Mouse (Mus musculus) hindbrain, embryonic 15.5 days (tissue): ENCODE measurements around the gene Gja3. TPM values are rescaled to one million over a fixed set of nuclear protein-coding genes. Genes with fewer than 3 reads are reported as not detected.
A peak's percentile ranks its signal among the peaks of the same experiment; 100 is the strongest.

Source experiments
- ATAC-seq: fragments of 200-750 bp; cut with Nextera tagmentation; 2 replicates; pipeline ENCODE4 v1.8.0; 2017; ENCODE audit warnings: low read depth, moderate number of reproducible peaks, moderate TSS enrichment; ENCODE audit not compliant: low FRiP score
- H3K27ac ChIP-seq: fragments of 300-500 bp; sonication (generic); replicated peaks from 2 replicates; pipeline ENCODE4 v1.5.1; 2015; ENCODE audit warnings: mild to moderate bottlenecking, inconsistent platforms
- H3K27me3 ChIP-seq: fragments of 300-500 bp; sonication (generic); 2 replicates; pipeline ENCODE4 v1.6.1; 2015; ENCODE audit warnings: control low read depth, inconsistent platforms
- H3K36me3 ChIP-seq: fragments of 300-500 bp; sonication (generic); 2 replicates; pipeline ENCODE4 v1.6.1; 2015; ENCODE audit warnings: control low read depth, inconsistent platforms
- H3K4me1 ChIP-seq: fragments of 300-500 bp; sonication (generic); replicated peaks from 2 replicates; pipeline ENCODE4 v1.6.1; 2015; ENCODE audit warnings: control low read depth, inconsistent platforms
- H3K4me2 ChIP-seq: fragments of 300-500 bp; sonication (generic); 2 replicates; pipeline ENCODE4 v1.6.1; 2015; ENCODE audit warnings: moderate library complexity, mild to moderate bottlenecking, inconsistent platforms
- H3K4me3 ChIP-seq: fragments of 300-500 bp; sonication (generic); 2 replicates; pipeline ENCODE4 v1.5.1; 2015; ENCODE audit warnings: mild to moderate bottlenecking, inconsistent platforms
- H3K9ac ChIP-seq: fragments of 300-500 bp; sonication (generic); 2 replicates; pipeline ENCODE4 v1.6.1; 2015; ENCODE audit warnings: inconsistent platforms
- H3K9me3 ChIP-seq: fragments of 300-500 bp; sonication (generic); 2 replicates; pipeline ENCODE4 v1.6.1; 2016; ENCODE audit warnings: control low read depth, inconsistent platforms
- WGBS: fragments of 180-500 bp; shearing (Covaris S2); methylation state at CpG from one replicate; pipeline ENCODE4 v1.1.7; 2015; 5-methylcytosine and 5-hydroxymethylcytosine counted together
- polyA plus RNA-seq: library from polyadenylated mRNA; unstranded; fragments of >200 nt; fragmentation: Nextera tagmentation; extraction: Ambion mirVana; gene quantifications from 2 replicates; pipeline ENCODE4 v1.2.1, GENCODE M21; 2015

The Gja3 gene
- polyA plus RNA-seq: 0.21 and 0.90 TPM in 2 replicates

DNA sequence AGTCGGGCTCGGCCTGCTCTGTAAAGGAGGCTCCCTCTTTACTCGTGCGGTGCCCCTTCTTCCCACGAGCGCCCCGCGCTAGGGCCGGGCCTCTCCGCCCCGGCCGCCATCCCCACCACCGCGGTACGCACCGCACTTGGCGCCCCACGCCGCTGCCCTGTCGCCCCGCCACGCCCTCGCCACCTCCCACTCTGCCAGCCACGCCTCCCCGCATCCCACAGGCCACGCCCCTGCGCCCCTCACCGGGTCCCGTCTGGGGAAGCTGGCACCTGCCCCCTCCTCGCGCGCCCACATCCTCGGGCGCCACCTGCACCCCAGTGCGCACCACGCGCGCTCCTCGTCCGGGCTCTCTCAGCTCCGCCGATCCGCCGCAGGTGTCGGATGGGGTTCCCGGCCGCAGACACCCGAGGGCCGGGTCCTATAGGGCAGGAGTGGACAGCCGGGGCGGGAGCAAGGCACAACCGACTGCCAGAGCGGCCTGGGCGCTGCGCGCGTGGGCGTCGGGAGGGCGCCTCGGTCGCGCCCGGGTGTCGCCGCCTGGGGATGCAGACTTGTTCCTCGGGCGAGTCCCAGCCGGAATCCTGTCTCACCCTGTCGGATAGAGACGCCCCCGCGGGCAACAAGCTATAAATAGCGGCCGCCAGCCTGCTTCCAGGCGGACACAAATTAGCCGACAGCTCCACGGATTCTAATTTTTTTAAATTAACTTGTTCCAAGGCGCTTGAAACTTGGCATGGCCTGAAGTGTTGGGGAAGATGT is at the start of gene Gja3:
Gene Gja3 (minus strand): TSS at position 538 of the 759 bp plus-strand sequence.
- Histone ChIP-seq H3K9ac (0 out of 2 replicates have a peak within 1 kb of the TSS, but pooled peaks have one; percentile 23), H3K27me3 (peaks cover 42% of the 10 kb centered on the region), H3K4me2 (peak within 1 kb of the TSS; percentile 98), H3K36me3 (no peaks in the 10 kb centered on the region), H3K9me3 (no peaks in the 10 kb centered on the region), H3K27ac (no peak within 1 kb of the TSS), H3K4me1 (peaks cover 13% of the 10 kb centered on the region), H3K4me3 (peak within 1 kb of the TSS; percentile 57)
- under 1% methylated on average over 69 of the region's 79 CpGs for WGBS
- ATAC-seq: peak; percentile 63; the same call in 1 of the 2 replicates

DNA sequence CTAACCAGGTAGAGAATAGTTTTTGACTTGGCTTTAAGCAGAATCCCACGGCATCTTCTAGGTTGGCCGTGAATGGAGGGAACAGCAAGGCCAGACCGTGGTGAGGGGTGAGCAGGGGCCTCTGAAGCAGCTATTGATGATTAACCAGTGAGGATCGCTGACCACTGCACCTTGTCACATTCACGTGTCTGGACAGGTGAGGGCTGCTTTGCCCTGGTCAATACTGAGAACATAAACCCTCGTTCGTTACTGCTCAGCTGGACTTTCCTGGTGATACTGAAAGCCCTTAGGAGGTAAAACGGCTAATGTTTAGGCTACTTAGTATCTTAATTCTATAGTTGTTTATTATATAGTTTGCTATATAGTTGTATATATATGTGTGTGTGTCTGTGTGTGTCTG is 49.2 kb upstream of the Gja3 start:
- no peak overlapping the region for H3K4me3 ChIP-seq
- no peak overlapping the region for H3K9ac ChIP-seq
- peaks cover 17% of the 10 kb centered on the region for H3K4me1 ChIP-seq
- no peak overlapping the region for H3K27ac ChIP-seq
- H3K27me3 ChIP-seq: peaks cover 62% of the 10 kb centered on the region
- no peak overlapping the region for H3K4me2 ChIP-seq
- H3K9me3 ChIP-seq: no peaks in the 10 kb centered on the region
- H3K36me3 ChIP-seq: no peaks in the 10 kb centered on the region
- no peak for ATAC-seq
- WGBS: 78% methylated on average over 8 of the region's 8 CpGs

DNA sequence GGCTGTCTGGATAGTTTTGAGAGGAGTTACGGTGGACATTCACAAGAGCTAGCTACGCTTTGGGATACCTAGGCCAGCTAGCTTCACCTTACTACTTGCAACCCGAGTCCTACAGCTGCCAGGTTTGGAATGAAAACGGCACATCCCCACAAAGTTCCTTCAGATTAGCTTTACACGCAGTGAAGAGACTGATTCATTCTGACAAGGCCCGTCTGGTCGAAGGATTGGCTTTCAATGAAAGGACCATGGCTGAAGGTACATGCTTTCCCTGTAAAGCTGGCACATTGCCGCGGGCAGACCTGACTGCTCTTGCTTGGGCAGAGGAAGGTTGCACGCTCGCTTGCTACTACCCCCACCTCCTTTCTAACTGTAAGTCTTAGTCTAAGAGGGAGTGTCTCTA is 47.8 kb upstream of the Gja3 start:
- H3K27me3 ChIP-seq: peaks cover 68% of the 10 kb centered on the region
- no peak overlapping the region for H3K4me3 ChIP-seq
- no peaks in the 10 kb centered on the region for H3K36me3 ChIP-seq
- H3K4me2 ChIP-seq: peak overlapping the region; percentile 100; the same call in 1 of the 2 replicates
- no peaks in the 10 kb centered on the region for H3K9me3 ChIP-seq
- WGBS: 46% methylated on average over 11 of the region's 11 CpGs
- peaks cover 17% of the 10 kb centered on the region for H3K4me1 ChIP-seq
- ATAC-seq: no peak
- no peak overlapping the region for H3K27ac ChIP-seq
- no peak overlapping the region for H3K9ac ChIP-seq

DNA sequence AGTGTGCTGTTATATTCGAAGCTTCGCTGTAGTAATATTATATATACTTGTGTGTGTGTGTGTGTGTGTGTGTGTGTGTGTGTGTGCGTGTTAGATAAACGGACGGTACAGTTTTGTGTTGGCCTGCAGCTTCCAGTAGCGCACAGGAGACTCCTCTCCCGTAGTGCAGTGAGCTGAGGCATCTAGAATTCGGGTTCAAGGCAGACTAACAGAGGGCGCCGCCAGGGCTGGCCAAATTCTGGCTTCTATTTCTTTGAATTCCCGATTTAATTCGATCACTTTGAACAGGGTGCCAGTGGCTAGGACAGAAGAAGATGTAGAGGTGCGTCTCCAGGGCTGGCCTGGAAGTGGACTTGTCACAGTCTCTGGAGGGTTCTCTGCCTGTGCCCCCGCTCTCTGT is 47.2 kb upstream of the Gja3 start:
- H3K27me3 ChIP-seq: peaks cover 68% of the 10 kb centered on the region
- H3K9me3 ChIP-seq: no peaks in the 10 kb centered on the region
- no peaks in the 10 kb centered on the region for H3K36me3 ChIP-seq
- ATAC-seq: no peak
- H3K4me3 ChIP-seq: peak overlapping the region; percentile 61; the same call in 1 of the 2 replicates
- H3K4me2 ChIP-seq: peak overlapping the region; percentile 100
- H3K9ac ChIP-seq: no peak overlapping the region
- no peak overlapping the region for H3K27ac ChIP-seq
- 8% methylated on average over 14 of the region's 14 CpGs for WGBS
- peaks cover 17% of the 10 kb centered on the region for H3K4me1 ChIP-seq

DNA sequence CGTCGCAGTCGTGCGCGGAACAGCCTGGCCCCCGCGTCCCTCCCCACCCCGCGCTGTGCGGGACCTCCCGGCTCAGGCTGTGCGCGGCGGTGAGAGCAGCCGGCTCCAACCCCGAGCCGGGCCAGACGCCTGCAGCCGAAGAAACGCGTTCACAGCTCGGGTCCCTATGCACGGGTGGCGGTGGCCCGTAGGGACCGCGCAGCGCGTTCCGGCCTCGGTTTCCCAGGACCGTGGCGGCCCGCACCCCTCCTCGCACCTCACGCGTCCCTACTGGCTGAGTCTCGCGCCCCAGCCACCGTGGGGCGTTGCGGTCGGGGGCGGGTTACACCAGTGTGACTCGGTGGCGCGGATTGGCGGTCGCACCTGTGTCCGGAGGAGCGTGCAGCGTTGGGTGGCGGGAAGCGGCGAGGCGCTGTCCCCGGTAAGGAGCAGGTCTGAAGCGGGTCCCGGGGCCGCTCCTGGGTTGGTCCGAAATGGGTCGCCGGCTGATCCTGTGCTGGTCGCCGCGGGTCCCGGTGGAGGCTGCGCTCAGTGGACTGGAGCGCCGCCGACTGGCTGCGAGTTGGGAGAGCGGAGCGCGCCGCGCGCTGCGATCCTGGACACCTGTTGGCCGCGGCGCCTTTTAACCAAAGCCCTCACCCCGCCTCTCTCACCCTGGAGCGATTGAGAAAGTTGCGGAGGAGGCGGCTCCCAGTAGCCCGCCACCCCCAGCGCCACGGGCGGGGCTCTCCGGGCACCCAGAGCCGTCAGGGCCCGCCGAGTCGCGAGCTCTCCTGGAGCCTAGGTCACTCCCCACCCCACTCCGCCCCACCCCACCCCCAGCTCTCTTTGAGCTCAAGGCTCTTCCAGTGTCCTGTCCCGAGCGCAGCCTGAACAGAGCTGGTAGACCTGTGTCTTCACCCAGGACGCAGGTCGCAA is 46.5 kb upstream of the Gja3 start, which contains the start of gene Gjb2:
Gene Gjb2 (minus strand): TSS at position 597 of the 918 bp plus-strand sequence.
- Histone ChIP-seq H3K4me3 (peak within 1 kb of the TSS; percentile 61), H3K9me3 (no peaks in the 10 kb centered on the region), H3K4me2 (peak within 1 kb of the TSS; percentile 100), H3K27me3 (peaks cover 68% of the 10 kb centered on the region), H3K36me3 (no peaks in the 10 kb centered on the region), H3K9ac (peak within 1 kb of the TSS; percentile 50), H3K27ac (no peak within 1 kb of the TSS), H3K4me1 (peaks cover 17% of the 10 kb centered on the region)
- under 1% methylated on average over 96 of the region's 101 CpGs for WGBS
- ATAC-seq: peak; percentile 79

DNA sequence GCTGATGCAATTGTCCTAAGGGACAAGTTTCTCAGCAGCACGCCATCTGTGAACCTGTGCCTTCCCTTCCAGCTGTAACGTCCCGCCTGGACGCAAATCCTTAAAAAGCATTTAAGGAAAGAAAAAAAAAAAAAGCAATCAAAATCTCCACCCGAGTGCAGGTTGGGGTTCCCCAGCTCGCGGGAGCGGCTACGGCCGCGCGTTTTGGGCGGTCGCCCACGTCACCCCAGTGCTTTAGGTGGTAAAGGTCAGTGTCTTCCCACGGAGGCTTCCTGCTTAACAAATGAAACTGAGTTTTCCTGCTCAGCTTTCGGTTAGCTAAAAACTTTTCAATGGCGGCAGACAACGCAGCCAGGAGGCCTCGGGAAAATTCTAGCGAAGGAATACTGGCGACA is 45.8 kb upstream of the Gja3 start:
- Histone ChIP-seq H3K9ac (peak overlapping the region; percentile 50), H3K27ac (no peak overlapping the region), H3K4me2 (peak overlapping the region; percentile 100), H3K27me3 (peaks cover 68% of the 10 kb centered on the region), H3K9me3 (no peaks in the 10 kb centered on the region), H3K4me3 (peak overlapping the region; percentile 61), H3K4me1 (peaks cover 17% of the 10 kb centered on the region), H3K36me3 (no peaks in the 10 kb centered on the region)
- no peak for ATAC-seq
- WGBS: 3% methylated on average over 22 of the region's 22 CpGs

DNA sequence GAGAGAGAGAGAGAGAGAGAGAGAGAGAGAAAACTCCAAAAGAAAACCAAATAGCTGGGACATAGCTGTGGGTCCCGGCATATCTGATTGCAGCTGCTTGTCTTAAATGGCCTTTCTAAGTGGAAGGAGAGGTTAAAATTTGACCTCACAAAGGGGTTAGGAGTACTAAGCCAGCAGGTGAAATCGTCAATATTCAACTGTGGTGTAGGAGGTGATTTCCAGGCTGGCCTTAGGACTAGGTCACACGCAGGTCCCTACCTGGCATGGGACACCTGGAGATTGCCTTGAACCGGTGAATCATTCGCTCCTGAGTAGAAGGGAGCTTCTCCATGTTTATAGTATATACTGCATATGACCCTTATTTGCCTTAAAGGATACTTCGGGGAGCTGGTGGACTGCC is 45.2 kb upstream of the Gja3 start:
- H3K27ac ChIP-seq: no peak overlapping the region
- H3K9me3 ChIP-seq: no peaks in the 10 kb centered on the region
- ATAC-seq: no peak
- 56% methylated on average over 6 of the region's 6 CpGs for WGBS
- no peak overlapping the region for H3K9ac ChIP-seq
- H3K4me3 ChIP-seq: peak overlapping the region; percentile 61; the same call in 1 of the 2 replicates
- peaks cover 17% of the 10 kb centered on the region for H3K4me1 ChIP-seq
- peak overlapping the region; percentile 100; the same call in 1 of the 2 replicates for H3K4me2 ChIP-seq
- no peaks in the 10 kb centered on the region for H3K36me3 ChIP-seq
- H3K27me3 ChIP-seq: peaks cover 66% of the 10 kb centered on the region

DNA sequence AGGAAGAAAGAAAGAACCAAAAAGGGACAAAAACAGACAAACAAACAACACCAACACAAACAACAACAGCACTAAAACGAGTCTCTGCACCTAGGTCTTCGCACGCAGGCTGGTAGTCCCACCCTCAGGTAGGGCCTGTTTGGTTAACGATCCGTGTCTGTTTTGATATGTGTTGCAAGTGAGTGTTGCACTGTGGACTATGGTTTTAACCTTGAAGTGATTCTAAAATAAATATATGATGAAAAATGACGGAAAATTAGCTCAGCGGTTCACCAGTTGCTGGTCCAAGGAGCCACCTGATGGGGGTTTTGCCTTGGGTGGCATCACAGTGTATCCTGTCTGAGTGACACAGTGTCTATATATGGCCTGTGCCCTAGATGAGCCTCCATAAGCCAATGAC is 43.7 kb upstream of the Gja3 start:
- Histone ChIP-seq H3K4me2 (no peak overlapping the region), H3K4me1 (peaks cover 17% of the 10 kb centered on the region), H3K27ac (no peak overlapping the region), H3K36me3 (no peaks in the 10 kb centered on the region), H3K4me3 (no peak overlapping the region), H3K27me3 (peaks cover 51% of the 10 kb centered on the region), H3K9me3 (no peaks in the 10 kb centered on the region), H3K9ac (no peak overlapping the region)
- WGBS: 88% methylated on average over 7 of the region's 7 CpGs
- ATAC-seq: no peak

DNA sequence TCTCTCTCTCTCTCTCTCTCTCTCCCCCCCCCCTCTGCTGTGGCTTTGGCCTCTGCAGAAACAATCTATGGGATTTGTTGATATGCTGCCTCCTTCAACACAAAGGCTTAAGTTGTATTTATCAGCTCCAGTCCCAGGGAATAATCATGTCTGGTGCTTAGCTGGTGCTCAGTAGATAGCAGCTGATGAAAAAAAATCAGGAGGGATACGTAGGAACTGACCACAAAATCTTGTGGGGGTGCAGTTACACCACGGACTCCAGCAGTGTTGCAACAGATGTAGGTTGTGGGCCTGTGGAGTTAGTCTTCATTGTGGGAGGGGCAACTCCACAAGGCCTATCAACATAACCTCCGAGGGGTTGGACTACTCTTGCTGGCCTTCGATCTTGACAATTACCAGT is 38.0 kb upstream of the Gja3 start:
- no peak for ATAC-seq
- H3K9ac ChIP-seq: no peak overlapping the region
- no peak overlapping the region for H3K4me2 ChIP-seq
- H3K36me3 ChIP-seq: no peaks in the 10 kb centered on the region
- H3K4me3 ChIP-seq: no peak overlapping the region
- no peaks in the 10 kb centered on the region for H3K9me3 ChIP-seq
- H3K4me1 ChIP-seq: no peaks in the 10 kb centered on the region
- no peak overlapping the region for H3K27ac ChIP-seq
- H3K27me3 ChIP-seq: no peaks in the 10 kb centered on the region
- 83% methylated on average over 4 of the region's 4 CpGs for WGBS

DNA sequence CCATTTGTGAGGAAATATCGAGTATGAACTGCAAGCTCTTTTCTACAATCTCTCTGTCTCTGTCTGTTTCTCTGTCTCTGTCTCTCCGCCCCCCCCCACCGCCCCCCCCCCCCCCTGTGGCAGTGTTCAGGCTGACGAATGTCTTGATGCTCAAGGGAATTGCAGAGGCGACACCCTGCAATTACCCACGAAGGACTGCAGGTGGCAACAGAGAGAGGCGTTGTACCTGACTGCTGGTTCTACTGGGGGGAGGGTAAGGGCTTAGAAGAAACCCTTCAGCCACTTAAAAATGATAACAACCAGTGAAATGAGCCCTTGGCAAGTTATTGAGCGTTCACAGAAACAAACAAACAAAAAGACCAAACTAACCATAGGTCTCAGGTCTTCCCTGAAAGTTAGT is 35.1 kb upstream of the Gja3 start:
- no peaks in the 10 kb centered on the region for H3K4me1 ChIP-seq
- 9% methylated on average over 8 of the region's 8 CpGs for WGBS
- no peak overlapping the region for H3K27ac ChIP-seq
- no peak overlapping the region for H3K4me2 ChIP-seq
- H3K4me3 ChIP-seq: no peak overlapping the region
- H3K9me3 ChIP-seq: no peaks in the 10 kb centered on the region
- no peak overlapping the region for H3K9ac ChIP-seq
- no peaks in the 10 kb centered on the region for H3K36me3 ChIP-seq
- no peaks in the 10 kb centered on the region for H3K27me3 ChIP-seq
- ATAC-seq: no peak

DNA sequence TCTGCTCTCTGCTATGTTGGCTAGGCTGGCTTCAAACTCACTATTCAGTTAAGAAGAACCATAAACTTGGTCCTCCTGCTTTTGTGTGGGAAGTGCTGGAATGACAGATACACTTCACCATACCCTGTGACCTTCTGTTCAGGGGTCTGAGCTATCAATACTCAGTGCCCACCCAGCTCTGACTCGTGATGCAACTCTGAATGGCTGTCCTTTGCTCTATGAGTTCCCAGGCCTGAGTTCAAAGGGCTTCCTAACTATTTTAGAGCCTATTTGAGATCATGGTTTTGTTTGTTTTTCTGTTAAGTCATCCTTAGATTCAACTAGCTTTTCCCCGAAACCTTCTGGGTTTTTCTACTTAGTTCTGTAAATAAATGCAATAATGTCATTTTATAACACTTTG is 32.1 kb upstream of the Gja3 start:
- Histone ChIP-seq H3K4me2 (no peak overlapping the region), H3K4me3 (no peak overlapping the region), H3K9ac (no peak overlapping the region), H3K27ac (no peak overlapping the region), H3K4me1 (no peaks in the 10 kb centered on the region), H3K27me3 (no peaks in the 10 kb centered on the region), H3K36me3 (no peaks in the 10 kb centered on the region), H3K9me3 (no peaks in the 10 kb centered on the region)
- 73% methylated on average over 2 of the region's 2 CpGs for WGBS
- ATAC-seq: no peak

DNA sequence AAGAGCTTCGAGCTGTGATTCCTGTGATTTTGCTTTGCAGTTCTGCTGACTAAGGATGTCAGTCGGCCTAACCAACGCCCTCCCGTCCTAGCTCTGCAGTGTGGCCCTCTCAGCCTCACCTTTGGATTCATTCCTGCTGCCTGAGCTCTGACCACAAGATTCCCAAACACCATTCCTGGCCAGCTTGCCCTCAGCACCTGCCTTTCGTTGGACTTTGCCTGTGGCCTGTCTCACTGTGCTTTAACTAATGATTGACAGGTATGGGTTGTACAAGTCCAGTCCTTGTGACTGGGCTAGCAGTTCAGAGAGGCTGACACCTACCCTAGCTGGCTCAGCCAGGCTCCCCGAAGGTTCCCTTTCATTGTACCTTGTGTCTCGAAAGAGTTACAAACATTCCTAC is 31.2 kb upstream of the Gja3 start:
- H3K27me3 ChIP-seq: no peaks in the 10 kb centered on the region
- no peak overlapping the region for H3K4me3 ChIP-seq
- no peak overlapping the region for H3K27ac ChIP-seq
- no peak for ATAC-seq
- H3K9me3 ChIP-seq: no peaks in the 10 kb centered on the region
- WGBS: 89% methylated on average over 7 of the region's 7 CpGs
- no peaks in the 10 kb centered on the region for H3K36me3 ChIP-seq
- no peaks in the 10 kb centered on the region for H3K4me1 ChIP-seq
- H3K9ac ChIP-seq: no peak overlapping the region
- no peak overlapping the region for H3K4me2 ChIP-seq
